Mouse (Mus musculus) limb, embryonic 13.5 days (tissue): Measurements from ENCODE around the gene Sec24d. TPM values are rescaled to one million over a fixed set of nuclear protein-coding genes. Genes with fewer than 3 reads are reported as not detected.
A peak's percentile ranks its signal among the peaks of the same experiment; 100 is the strongest.
"Not testable (repeated sequence)": the region's sequence is repeated elsewhere in the genome, so short reads cannot be mapped to it uniquely, and the experiment has no call there.

Experiments used
- ATAC-seq: fragments of 200-750 bp; cut with Nextera tagmentation; 2 replicates; pipeline ENCODE4 v1.8.0; 2017; ENCODE audit warnings: low read depth, moderate number of reproducible peaks, moderate TSS enrichment; ENCODE audit not compliant: low FRiP score
- H3K27ac ChIP-seq: fragments of 300-500 bp; sonication (generic); 2 replicates; pipeline ENCODE4 v1.5.1; 2015; ENCODE audit warnings: inconsistent platforms, mild to moderate bottlenecking, moderate library complexity
- H3K27me3 ChIP-seq: fragments of 300-500 bp; sonication (generic); 2 replicates; pipeline ENCODE4 v1.6.1; 2015; ENCODE audit warnings: mild to moderate bottlenecking, inconsistent platforms
- H3K36me3 ChIP-seq: fragments of 300-500 bp; sonication (generic); 2 replicates; pipeline ENCODE4 v1.6.1; 2015; ENCODE audit warnings: inconsistent platforms, mild to moderate bottlenecking, moderate library complexity
- H3K4me1 ChIP-seq: fragments of 300-500 bp; sonication (generic); 2 replicates; pipeline ENCODE4 v1.6.1; 2015; ENCODE audit warnings: inconsistent platforms
- H3K4me2 ChIP-seq: fragments of 300-500 bp; sonication (generic); replicated peaks from 2 replicates; pipeline ENCODE4 v1.6.1; 2015; ENCODE audit warnings: inconsistent platforms, mild to moderate bottlenecking, moderate library complexity
- H3K4me3 ChIP-seq: fragments of 300-500 bp; sonication (generic); 2 replicates; pipeline ENCODE4 v1.5.1; 2015; ENCODE audit warnings: moderate library complexity, mild to moderate bottlenecking, inconsistent platforms
- H3K9ac ChIP-seq: fragments of 300-500 bp; sonication (generic); 2 replicates; pipeline ENCODE4 v1.6.1; 2015; ENCODE audit warnings: mild to moderate bottlenecking, inconsistent platforms
- H3K9me3 ChIP-seq: fragments of 300-500 bp; sonication (generic); 2 replicates; pipeline ENCODE4 v1.6.1; 2016; ENCODE audit warnings: inconsistent platforms
- WGBS: fragments of 180-500 bp; shearing (Covaris S2); methylation state at CpG from one replicate; pipeline ENCODE4 v1.1.7; 2015; 5-methylcytosine and 5-hydroxymethylcytosine counted together
- polyA plus RNA-seq: library from polyadenylated mRNA; unstranded; fragments of >200 nt; fragmentation: Nextera tagmentation; extraction: Ambion mirVana; gene quantifications from 2 replicates; pipeline ENCODE4 v1.2.1, GENCODE M21; 2015

The Sec24d gene
- polyA plus RNA-seq, 1 experiment from 2014 or later = 92.9 TPM

- peaks cover 74% of the 10 kb centered on the region for H3K36me3 ChIP-seq
These were observed 81.0 kb downstream of the Sec24d start for GRCm38 (mm10) chr3:123348080-123348802.

GRCm38 (mm10) chr3:123350602-123351001 lies 83.3 kb downstream of the Sec24d start:
- peaks cover 77% of the 10 kb centered on the region for H3K36me3 ChIP-seq
- WGBS = 81% methylated on average over 8 of the region's 8 CpGs

More at GRCm38 (mm10) chr3:123348080-123348802, 81.0 kb downstream of the Sec24d start:
- Histone ChIP-seq H3K9me3 (no peaks in the 10 kb centered on the region), H3K4me3 (no peak overlapping the region), H3K27me3 (no peaks in the 10 kb centered on the region), H3K4me2 (no peak overlapping the region), H3K9ac (no peak overlapping the region), H3K4me1 (0 out of 2 replicates have a peak, but pooled peaks cover 9% of the 10 kb centered on the region), H3K27ac (no peak overlapping the region)
- ATAC-seq = no peak
- 89% methylated on average over 12 of the region's 12 CpGs for WGBS

GRCm38 (mm10) chr3:123351519-123351918 lies 84.3 kb downstream of the Sec24d start:
- Histone ChIP-seq H3K27ac (no peak overlapping the region), H3K4me1 (no peaks in the 10 kb centered on the region), H3K36me3 (peaks cover 80% of the 10 kb centered on the region), H3K9ac (no peak overlapping the region), H3K4me2 (no peak overlapping the region), H3K9me3 (no peaks in the 10 kb centered on the region), H3K4me3 (no peak overlapping the region), H3K27me3 (no peaks in the 10 kb centered on the region)
- WGBS = 79% methylated on average over 2 of the region's 2 CpGs
- ATAC-seq = no peak

More at GRCm38 (mm10) chr3:123350602-123351001, 83.3 kb downstream of the Sec24d start:
- Histone ChIP-seq H3K9ac (no peak overlapping the region), H3K27ac (no peak overlapping the region), H3K9me3 (no peaks in the 10 kb centered on the region), H3K27me3 (no peaks in the 10 kb centered on the region), H3K4me3 (no peak overlapping the region), H3K4me1 (no peaks in the 10 kb centered on the region), H3K4me2 (no peak overlapping the region)
- ATAC-seq = no peak

- 68% methylated on average over 6 of the region's 6 CpGs for WGBS
- H3K9me3 ChIP-seq = no peaks in the 10 kb centered on the region
- H3K4me2 ChIP-seq = no peak overlapping the region
- ATAC-seq = no peak
- no peak overlapping the region for H3K27ac ChIP-seq
- no peak overlapping the region for H3K9ac ChIP-seq
- H3K36me3 ChIP-seq = peaks cover 87% of the 10 kb centered on the region
- H3K27me3 ChIP-seq = no peaks in the 10 kb centered on the region
- H3K4me1 ChIP-seq = no peaks in the 10 kb centered on the region
- H3K4me3 ChIP-seq = no peak overlapping the region
These were observed 85.9 kb downstream of the Sec24d start for GRCm38 (mm10) chr3:123353183-123353582.

GRCm38 (mm10) chr3:123353661-123354060 lies 86.4 kb downstream of the Sec24d start:
- Histone ChIP-seq H3K4me2 (no peak overlapping the region), H3K4me3 (no peak overlapping the region)

GRCm38 (mm10) chr3:123354388-123354787 lies 87.1 kb downstream of the Sec24d start:
- H3K4me1 ChIP-seq = no peaks in the 10 kb centered on the region
- no peak overlapping the region for H3K27ac ChIP-seq
- no peak overlapping the region for H3K9ac ChIP-seq
- H3K9me3 ChIP-seq = no peaks in the 10 kb centered on the region
- no peak overlapping the region for H3K4me2 ChIP-seq
- no peak overlapping the region for H3K4me3 ChIP-seq
- 84% methylated on average over 9 of the region's 9 CpGs for WGBS
- no peak for ATAC-seq
- peaks cover 87% of the 10 kb centered on the region for H3K36me3 ChIP-seq
- H3K27me3 ChIP-seq = no peaks in the 10 kb centered on the region

More at GRCm38 (mm10) chr3:123353661-123354060, 86.4 kb downstream of the Sec24d start:
- peaks cover 87% of the 10 kb centered on the region for H3K36me3 ChIP-seq
- no peak overlapping the region for H3K9ac ChIP-seq
- H3K27me3 ChIP-seq = no peaks in the 10 kb centered on the region
- H3K27ac ChIP-seq = no peak overlapping the region
- H3K4me1 ChIP-seq = no peaks in the 10 kb centered on the region
- no peak for ATAC-seq
- 91% methylated on average over 12 of the region's 12 CpGs for WGBS
- H3K9me3 ChIP-seq = no peaks in the 10 kb centered on the region

GRCm38 (mm10) chr3:123356377-123356991 lies 89.2 kb downstream of the Sec24d start:
- H3K36me3 ChIP-seq = peaks cover 88% of the 10 kb centered on the region
- no peak overlapping the region for H3K4me3 ChIP-seq
- no peaks in the 10 kb centered on the region for H3K27me3 ChIP-seq
- no peaks in the 10 kb centered on the region for H3K9me3 ChIP-seq
- no peak overlapping the region for H3K9ac ChIP-seq
- no peak for ATAC-seq
- H3K27ac ChIP-seq = no peak overlapping the region
- no peaks in the 10 kb centered on the region for H3K4me1 ChIP-seq
- H3K4me2 ChIP-seq = no peak overlapping the region
- 79% methylated on average over 4 of the region's 4 CpGs for WGBS

GRCm38 (mm10) chr3:123366820-123367219 lies 99.6 kb downstream of the Sec24d start:
- not testable (repeated sequence) for H3K27ac ChIP-seq, H3K9me3 ChIP-seq, H3K4me3 ChIP-seq, H3K27me3 ChIP-seq, H3K4me1 ChIP-seq, H3K4me2 ChIP-seq, ATAC-seq, H3K9ac ChIP-seq
- WGBS = 85% methylated on average over 2 of the region's 2 CpGs
- H3K36me3 ChIP-seq = peaks cover 74% of the 10 kb centered on the region

GRCm38 (mm10) chr3:123369161-123369560 lies 101.9 kb downstream of the Sec24d start:
- Histone ChIP-seq H3K4me1 (no peaks in the 10 kb centered on the region), H3K27me3 (no peaks in the 10 kb centered on the region), H3K4me2 (no peak overlapping the region), H3K9ac (no peak overlapping the region), H3K36me3 (peaks cover 57% of the 10 kb centered on the region), H3K4me3 (no peak overlapping the region), H3K27ac (no peak overlapping the region), H3K9me3 (no peaks in the 10 kb centered on the region)
- 84% methylated on average over 12 of the region's 12 CpGs for WGBS
- ATAC-seq = no peak

GRCm38 (mm10) chr3:123370927-123371326 lies 103.7 kb downstream of the Sec24d start:
- ATAC-seq = no peak
- Histone ChIP-seq H3K9me3 (no peaks in the 10 kb centered on the region), H3K4me1 (no peaks in the 10 kb centered on the region), H3K9ac (no peak overlapping the region), H3K4me2 (no peak overlapping the region), H3K27me3 (no peaks in the 10 kb centered on the region), H3K36me3 (peaks cover 59% of the 10 kb centered on the region), H3K4me3 (no peak overlapping the region), H3K27ac (no peak overlapping the region)
- 91% methylated on average over 5 of the region's 5 CpGs for WGBS

GRCm38 (mm10) chr3:123371766-123372535 lies 104.7 kb downstream of the Sec24d start:
- peak; percentile 57 for ATAC-seq

GRCm38 (mm10) chr3:123376562-123376961 lies 109.3 kb downstream of the Sec24d start:
- no peak overlapping the region for H3K4me3 ChIP-seq
- no peak overlapping the region for H3K4me2 ChIP-seq
- no peaks in the 10 kb centered on the region for H3K4me1 ChIP-seq
- no peaks in the 10 kb centered on the region for H3K27me3 ChIP-seq
- no peak for ATAC-seq
- H3K36me3 ChIP-seq = peaks cover 50% of the 10 kb centered on the region
- H3K27ac ChIP-seq = no peak overlapping the region
- H3K9me3 ChIP-seq = no peaks in the 10 kb centered on the region
- 97% methylated on average over 3 of the region's 3 CpGs for WGBS
- no peak overlapping the region for H3K9ac ChIP-seq

More at GRCm38 (mm10) chr3:123371766-123372535, 104.7 kb downstream of the Sec24d start:
- no peak overlapping the region for H3K9ac ChIP-seq
- no peak overlapping the region for H3K4me2 ChIP-seq
- no peaks in the 10 kb centered on the region for H3K4me1 ChIP-seq
- H3K9me3 ChIP-seq = no peaks in the 10 kb centered on the region
- WGBS = 34% methylated on average over 11 of the region's 11 CpGs
- no peaks in the 10 kb centered on the region for H3K27me3 ChIP-seq
- H3K4me3 ChIP-seq = no peak overlapping the region
- no peak overlapping the region for H3K27ac ChIP-seq
- H3K36me3 ChIP-seq = peaks cover 55% of the 10 kb centered on the region
